Mouse (Mus musculus): ENCODE data around the gene Zfp456.
"Not testable (repeated sequence)": the region's sequence is repeated elsewhere in the genome, so short reads cannot be mapped to it uniquely, and the experiment has no call there.

The Zfp456 gene

GRCm38 (mm10) chr13:67375050-67375911 is at the start of gene Zfp456, which contains the start of gene Gm28041:
Gene Zfp456, minus strand, starts transcription at chr13:67375810.
Gene Gm28041, minus strand, starts transcription at chr13:67375733.
- DNase-seq (ENCODE audit: low read depth, low spot score): peak; percentile 66

DNA sequence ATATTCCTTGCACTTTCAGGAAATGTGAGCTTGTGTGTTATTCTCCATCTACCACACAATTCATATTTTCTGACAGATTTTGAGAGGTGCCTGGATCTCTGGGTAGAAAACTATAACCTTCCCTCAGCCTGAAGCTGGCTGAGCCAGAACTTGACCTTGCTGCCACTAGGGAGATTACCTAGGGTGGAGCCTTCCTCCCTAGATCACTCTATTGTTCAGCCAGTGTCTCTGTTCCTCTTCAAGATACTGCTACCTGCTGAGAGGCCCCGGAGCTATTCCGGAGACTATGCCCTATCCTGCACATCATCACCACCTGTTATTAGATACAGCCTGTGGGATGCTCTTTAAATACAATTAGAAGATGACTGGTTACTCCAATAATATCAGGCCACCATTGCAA is 46.9 kb upstream of the Zfp456 start:
- peak; percentile 57 for DNase-seq (ENCODE audit: low read depth, low spot score)

DNA sequence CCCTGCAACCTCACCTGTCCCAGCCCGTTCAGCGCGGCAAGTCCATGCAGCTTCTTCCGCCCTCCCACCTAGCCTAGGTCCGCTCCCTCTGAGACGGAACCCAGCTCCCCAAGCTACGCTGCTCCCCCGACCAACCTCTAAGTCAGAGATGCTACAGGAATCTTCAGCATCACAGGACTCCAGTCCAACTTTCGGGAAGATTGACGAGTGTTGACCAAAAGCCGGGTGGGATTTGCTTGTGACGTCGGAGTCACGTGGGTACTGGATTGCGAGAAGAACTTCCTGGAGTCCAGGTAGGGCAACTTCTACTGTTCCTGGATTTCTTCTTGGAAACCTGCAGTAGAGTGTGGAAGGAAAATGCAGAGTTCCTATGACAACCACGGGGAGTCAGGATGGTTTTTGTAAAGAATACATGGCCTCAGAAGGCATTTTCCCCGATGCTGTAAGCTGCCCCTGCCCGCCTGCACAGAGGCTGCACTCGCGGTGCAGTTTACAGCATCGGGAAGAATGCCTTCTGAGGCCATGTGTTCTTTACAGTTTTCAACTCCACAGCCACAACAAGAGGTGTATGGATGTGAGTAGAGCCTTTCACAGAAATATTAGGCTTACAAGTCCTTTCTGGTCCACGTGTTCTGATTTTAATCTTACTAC is 45.7 kb upstream of the Zfp456 start, which contains the start of gene Zfp459:
Zfp459 (minus strand) TSS at position 212 of the 651 bp plus-strand sequence.
- peak; percentile 85 for DNase-seq (ENCODE audit: low read depth, low spot score)

DNA sequence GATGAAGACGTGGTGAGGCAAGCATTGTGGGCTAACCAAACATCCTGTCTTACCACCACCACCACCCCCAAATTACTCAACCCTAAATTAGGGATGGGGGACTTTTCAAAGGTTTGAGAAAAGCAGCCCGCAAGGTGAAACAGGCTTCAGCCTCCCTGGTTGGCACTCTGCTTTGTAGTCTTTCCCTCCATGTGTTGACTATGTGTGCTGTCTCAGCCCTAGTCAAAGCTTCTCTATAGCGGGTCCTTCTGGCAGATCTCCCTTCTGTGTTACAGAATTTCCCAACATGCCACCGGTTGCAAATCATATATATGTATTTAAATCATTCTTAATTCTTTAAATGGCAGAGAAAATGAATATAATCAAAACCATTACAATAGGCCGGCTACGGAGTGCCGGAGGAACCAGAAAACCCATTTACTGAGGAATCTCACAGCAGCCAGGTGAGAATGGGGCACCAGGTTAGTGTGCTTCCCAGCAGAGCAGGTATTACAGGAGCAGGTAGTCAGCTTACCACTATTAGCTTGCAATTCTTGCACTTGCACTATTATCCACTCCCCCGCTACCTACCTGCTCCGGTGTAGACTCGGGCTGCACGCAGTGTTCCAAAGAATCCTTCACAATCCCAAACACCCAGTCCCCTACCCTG is 45.1 kb upstream of the Zfp456 start:
- no peak for DNase-seq (ENCODE audit: low read depth, low spot score)

- DNase-seq (ENCODE audit: low read depth, low spot score): peak; percentile 69
Measured at GRCm38 (mm10) chr13:67416811-67417210, 41.2 kb upstream of the Zfp456 start.

DNA sequence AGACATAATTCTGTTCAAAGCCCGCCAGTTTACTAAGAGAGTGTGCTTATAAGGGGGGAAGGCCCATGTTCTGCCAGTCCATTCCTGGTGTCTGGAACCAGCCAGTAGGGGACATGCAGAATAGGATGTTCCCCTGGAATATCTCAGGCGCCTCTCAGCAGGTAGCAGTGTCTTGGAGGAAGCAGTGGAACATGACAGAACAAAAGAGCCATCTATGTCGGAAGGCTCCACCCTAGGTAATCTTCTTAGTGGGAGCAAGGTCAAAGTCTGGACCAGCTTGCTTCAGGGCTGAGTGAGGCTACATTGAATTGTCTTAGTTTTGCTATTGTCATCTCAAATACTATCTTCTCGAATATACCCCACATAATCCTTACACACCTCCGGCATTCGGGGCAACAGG is 40.1 kb upstream of the Zfp456 start:
- DNase-seq (ENCODE audit: low read depth, low spot score): peak; percentile 93

GRCm38 (mm10) chr13:67413634-67414033 is 38.0 kb upstream of the Zfp456 start:
- not testable (repeated sequence) for DNase-seq (ENCODE audit: low read depth, low spot score)

- DNase-seq (ENCODE audit: low read depth, low spot score): peak; percentile 40
Measured at GRCm38 (mm10) chr13:67399183-67399903, 23.7 kb upstream of the Zfp456 start, which contains the start of gene Zfp429. Gene Zfp429, minus strand, starts transcription at chr13:67399819.

DNA sequence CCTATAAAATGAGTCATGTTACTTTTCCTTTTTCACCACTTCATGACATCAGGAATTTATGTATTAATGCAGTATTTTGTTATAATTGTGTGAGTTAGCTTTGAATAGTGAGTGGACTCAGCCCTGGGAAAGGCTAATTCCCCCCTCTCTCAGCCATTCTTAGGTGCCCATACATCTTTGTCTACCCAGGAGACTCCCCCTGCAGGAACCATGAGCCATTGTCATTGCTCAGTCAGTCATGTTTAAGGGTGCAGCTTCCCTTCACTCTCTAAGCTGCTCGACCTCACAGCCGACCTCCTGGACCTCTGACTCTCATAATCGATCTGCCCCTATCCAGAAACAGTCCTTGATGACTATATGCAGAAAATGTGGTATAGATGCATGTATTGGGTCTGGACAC is 645 bp upstream of the Zfp456 start:
- DNase-seq (ENCODE audit: low read depth, low spot score): not testable (repeated sequence)

DNA sequence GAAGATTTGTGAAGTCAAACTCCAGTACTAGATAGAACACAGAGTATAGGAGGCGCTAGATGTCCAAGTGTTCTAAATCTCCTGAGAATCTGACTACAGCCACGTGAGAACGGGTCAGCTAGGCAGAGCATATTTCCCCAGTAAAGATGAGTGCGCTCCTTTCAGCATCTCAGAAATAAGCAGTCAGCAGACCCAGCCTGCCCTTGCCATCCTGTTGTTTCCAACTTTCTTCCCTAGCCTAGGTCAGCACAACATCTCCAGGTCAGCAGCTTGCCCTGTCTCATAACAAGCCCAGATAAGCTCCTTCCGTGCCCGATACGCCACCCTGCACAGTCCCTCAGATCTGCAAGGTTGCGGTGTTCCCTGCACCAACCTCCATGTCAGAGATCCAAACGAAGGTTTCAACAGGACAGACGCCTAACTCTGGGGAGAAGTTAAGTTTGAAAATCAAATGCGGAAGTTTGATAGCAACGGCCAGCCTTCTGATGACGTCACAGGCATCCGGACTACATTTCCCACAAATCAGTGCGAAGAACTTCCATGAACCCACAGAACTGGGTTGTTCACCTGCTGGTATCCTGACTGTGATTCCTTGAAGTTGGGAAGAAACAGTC is 15.4 kb downstream of the Zfp456 start, which contains the start of the genes Gm28044 and Zfp953:
Gm28044 (minus strand) TSS at position 406 of the 614 bp plus-strand sequence.
Zfp953 (minus strand) TSS at position 475 of the 614 bp plus-strand sequence.
- DNase-seq (ENCODE audit: low read depth, low spot score): peak; percentile 85

- no peak for DNase-seq (ENCODE audit: low read depth, low spot score)
Measured at GRCm38 (mm10) chr13:67351854-67352253, 23.8 kb downstream of the Zfp456 start.

DNA sequence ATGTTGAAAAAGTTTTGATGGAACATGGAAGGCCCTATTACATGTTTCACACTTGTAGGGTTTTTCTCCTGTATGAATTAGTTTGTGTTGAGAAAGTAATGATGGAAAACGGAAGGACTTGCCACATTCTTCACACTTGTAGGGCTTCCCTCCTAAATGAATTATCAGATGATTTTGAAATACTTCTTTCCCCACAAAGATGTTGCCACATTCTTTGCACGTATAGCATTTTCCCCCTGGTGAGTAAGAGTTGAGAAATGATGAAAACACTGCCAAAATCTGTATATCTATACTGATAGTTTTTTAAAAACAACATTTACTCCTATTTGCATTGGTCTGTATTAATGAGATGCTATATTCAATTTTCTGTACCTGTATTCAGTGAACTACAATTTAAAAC is 32.2 kb downstream of the Zfp456 start:
- no peak for DNase-seq (ENCODE audit: low read depth, low spot score)

DNA sequence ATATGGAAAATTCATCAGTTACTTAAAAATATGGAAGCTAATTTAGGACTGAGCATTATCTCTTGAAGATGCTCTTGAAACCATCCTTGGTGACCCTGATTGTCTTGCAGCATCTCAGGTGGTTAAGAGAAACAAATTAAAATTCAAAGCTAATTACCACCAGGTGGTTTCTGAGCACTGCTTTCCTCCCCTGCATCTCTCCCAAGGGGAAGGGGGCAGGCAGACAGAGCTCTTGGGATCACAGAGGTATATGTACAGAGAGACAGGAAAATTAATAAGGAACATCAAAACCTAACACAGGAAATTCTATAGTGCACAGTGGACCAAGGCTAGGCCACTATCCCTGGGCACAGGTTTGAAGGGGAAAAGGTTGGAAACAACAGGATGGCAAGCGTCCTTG is 42.7 kb downstream of the Zfp456 start:
- DNase-seq (ENCODE audit: low read depth, low spot score): no peak

- peak; percentile 88 for DNase-seq (ENCODE audit: low read depth, low spot score)
Measured at GRCm38 (mm10) chr13:67332019-67332724, 43.4 kb downstream of the Zfp456 start, which contains the start of gene Zfp595. Gene Zfp595, minus strand, starts transcription at chr13:67332570.
